21 mouse cellular contexts compared by ENCODE assay signal in the genomic region with DNA sequence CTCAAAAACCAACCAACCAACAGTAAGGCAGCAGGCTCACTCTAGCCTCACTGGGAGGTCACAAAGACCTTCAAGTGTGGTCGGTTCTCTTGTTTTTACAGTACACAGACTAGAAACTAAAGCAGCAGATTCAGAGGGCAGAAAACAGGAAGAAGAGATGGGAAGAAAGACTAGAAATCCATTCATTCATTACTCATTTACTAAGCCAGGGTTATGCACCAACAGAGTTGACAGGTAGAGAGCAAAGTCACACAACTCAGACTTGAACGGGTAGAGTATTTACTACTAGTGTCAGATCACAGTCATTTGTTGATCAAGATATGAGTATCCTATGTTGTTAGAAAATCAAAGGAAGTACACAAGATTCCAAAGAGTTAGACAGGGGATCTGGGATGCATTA.
"Had no signal": no experiment of that assay in that cellular context is flagged by ENCODE, and none has a peak within 500 bp of the region (broad histone marks: within the 10 kb centered on the region; RNA-seq: fewer than 3 reads in every experiment).

No protein-coding gene starts in this region.

- H3K4me2 ChIP-seq: limb, embryonic 13.5 days; lung, embryonic 14.5 days; midbrain, embryonic 12.5 days; midbrain, embryonic 15.5 days; neural tube, embryonic 12.5 days; neural tube, embryonic 15.5 days had no signal

- H3K9me3 ChIP-seq: limb, embryonic 10.5 days; limb, embryonic 13.5 days; midbrain, embryonic 12.5 days; midbrain, embryonic 15.5 days; neural tube, embryonic 12.5 days; neural tube, embryonic 15.5 days had no signal

- H3K4me1 ChIP-seq: limb, embryonic 10.5 days; limb, embryonic 13.5 days; midbrain, embryonic 12.5 days; midbrain, embryonic 15.5 days; neural tube, embryonic 12.5 days; neural tube, embryonic 15.5 days had no signal

- ATAC-seq: intestine, postnatal 0 days; lung, postnatal 0 days; midbrain, embryonic 15.5 days had no signal

- H3K27ac ChIP-seq: layer of hippocampus, adult 2 months; limb, embryonic 10.5 days; limb, embryonic 13.5 days; liver, embryonic 14.5 days; macrophage; midbrain, embryonic 12.5 days; midbrain, embryonic 15.5 days; neural tube, embryonic 12.5 days; neural tube, embryonic 15.5 days; stomach, postnatal 0 days had no signal

- H3K27me3 ChIP-seq: limb, embryonic 13.5 days; midbrain, embryonic 12.5 days; midbrain, embryonic 15.5 days; neural tube, embryonic 12.5 days; neural tube, embryonic 15.5 days had no signal

- H3K4me3 ChIP-seq: layer of hippocampus, adult 2 months; limb, embryonic 10.5 days; limb, embryonic 13.5 days; midbrain, embryonic 12.5 days; midbrain, embryonic 15.5 days; neural tube, embryonic 12.5 days; neural tube, embryonic 15.5 days had no signal

- H3K9ac ChIP-seq: limb, embryonic 13.5 days; liver, embryonic 14.5 days; lung, embryonic 14.5 days; midbrain, embryonic 12.5 days; midbrain, embryonic 15.5 days; neural tube, embryonic 12.5 days; neural tube, embryonic 15.5 days had no signal

- DNase-seq: kidney, postnatal 10 days; layer of hippocampus, adult 9-11 months; lung, embryonic 14.5 days; right cerebral cortex, adult 18-20 months; right cerebral cortex, postnatal 14 days; right cerebral cortex, postnatal 4 days; thymus, adult 2 months; thymus, postnatal 14 days; thymus, postnatal 4 days had no signal
